Mouse (Mus musculus) megakaryocyte, adult 5-6 weeks (primary cell): ENCODE measurements around the gene Specc1l. TPM values are rescaled to one million over a fixed set of nuclear protein-coding genes. Genes with fewer than 3 reads are reported as not detected.

Source experiments
- ATAC-seq: 2 replicates; pipeline ENCODE4 v1.8.0; 2016; ENCODE audit warnings: mild to moderate bottlenecking, inconsistent platforms; ENCODE audit not compliant: poor library complexity, severe bottlenecking
- total RNA-seq, 2 experiments: library from RNA; stranded (forward) in 1 of 2; stranded (reverse) in 1 of 2; fragments of 153-499, 151-499 nt in 1 of 2; fragments of 221-1000, 200-1000 nt in 1 of 2; gene quantifications; 2 replicates each; pipeline versions ENCODE4 v1.2.3 to v1.2.4; 2015 to 2017

The Specc1l gene
- total RNA-seq, 2 experiments from 2014 or later: 22.4 to 26.1 TPM

GRCm38 (mm10) chr10:75314190-75314980 lies 102.5 kb downstream of the Specc1l start:
- ATAC-seq: no peak

GRCm38 (mm10) chr10:75315756-75316155 lies 103.9 kb downstream of the Specc1l start:
- ATAC-seq: no peak

- no peak for ATAC-seq
These were observed 104.6 kb downstream of the Specc1l start for GRCm38 (mm10) chr10:75316472-75316871.

- no peak for ATAC-seq
These were observed 104.8 kb downstream of the Specc1l start, which contains the start of gene Adora2a for GRCm38 (mm10) chr10:75316872-75316907. TSS of gene Adora2a (plus strand) at chr10:75316877.

- ATAC-seq: peak; percentile 66
These were observed 105.3 kb downstream of the Specc1l start for GRCm38 (mm10) chr10:75316908-75317761.

GRCm38 (mm10) chr10:75318206-75318605 lies 106.3 kb downstream of the Specc1l start:
- ATAC-seq: no peak

GRCm38 (mm10) chr10:75320321-75320720 lies 108.4 kb downstream of the Specc1l start:
- ATAC-seq: peak; percentile 38; the same call in 1 of the 2 replicates

- ATAC-seq: no peak
These were observed 111.1 kb downstream of the Specc1l start for GRCm38 (mm10) chr10:75322966-75323365.

- no peak for ATAC-seq
These were observed 112.1 kb downstream of the Specc1l start for GRCm38 (mm10) chr10:75323986-75324385.

- no peak for ATAC-seq
These were observed 112.5 kb downstream of the Specc1l start for GRCm38 (mm10) chr10:75324391-75324790.

GRCm38 (mm10) chr10:75325821-75326220 lies 113.9 kb downstream of the Specc1l start:
- no peak for ATAC-seq

GRCm38 (mm10) chr10:75326553-75326952 lies 114.7 kb downstream of the Specc1l start:
- ATAC-seq: peak; percentile 84

GRCm38 (mm10) chr10:75327081-75327480 lies 115.2 kb downstream of the Specc1l start:
- ATAC-seq: peak; percentile 22

GRCm38 (mm10) chr10:75328201-75328704 lies 116.4 kb downstream of the Specc1l start:
- ATAC-seq: no peak

GRCm38 (mm10) chr10:75332268-75332667 lies 120.4 kb downstream of the Specc1l start:
- ATAC-seq: no peak

- ATAC-seq: no peak
These were observed 121.4 kb downstream of the Specc1l start for GRCm38 (mm10) chr10:75333176-75333776.

- no peak for ATAC-seq
These were observed 122.3 kb downstream of the Specc1l start for GRCm38 (mm10) chr10:75334175-75334574.

- ATAC-seq: no peak
These were observed 123.2 kb downstream of the Specc1l start for GRCm38 (mm10) chr10:75335075-75335474.

GRCm38 (mm10) chr10:75337231-75337630 lies 125.4 kb downstream of the Specc1l start:
- ATAC-seq: no peak

- ATAC-seq: peak; percentile 64
These were observed 127.0 kb downstream of the Specc1l start for GRCm38 (mm10) chr10:75338852-75339251.

GRCm38 (mm10) chr10:75339377-75339776 lies 127.5 kb downstream of the Specc1l start:
- no peak for ATAC-seq

- ATAC-seq: no peak
These were observed 130.1 kb downstream of the Specc1l start for GRCm38 (mm10) chr10:75341936-75342335.
